Mouse (Mus musculus) embryo, embryonic 10.5 days (tissue): ENCODE data around the gene Ric8a.
A peak's percentile ranks its signal among the peaks of the same experiment; 100 is the strongest.

ENCODE experiments used
- DNase-seq: peaks from one replicate; pipeline ENCODE4 v3.0.0-alpha.2; 2015; ENCODE audit warnings: low spot score

Gene Ric8a

DNA sequence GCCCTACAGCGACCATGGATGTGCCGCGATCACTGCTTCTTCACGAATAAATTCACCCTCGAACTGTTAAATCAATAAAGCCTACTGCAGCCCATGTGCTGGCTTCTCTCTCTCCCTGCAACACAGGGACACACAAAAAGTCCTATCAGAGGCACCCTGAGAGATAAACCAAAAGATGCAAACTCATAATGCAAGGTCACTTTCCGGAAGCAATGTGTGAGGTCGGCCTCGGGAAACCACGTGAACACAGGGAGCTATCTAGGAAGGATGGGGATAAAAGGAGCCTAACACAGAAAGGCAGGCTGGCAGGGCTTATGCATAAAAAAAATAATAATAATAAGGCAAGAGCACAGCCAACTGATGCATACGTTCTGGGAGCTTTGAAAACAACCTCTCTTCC lies 10.1 kb upstream of the Ric8a start:
- DNase-seq, result no peak

DNA sequence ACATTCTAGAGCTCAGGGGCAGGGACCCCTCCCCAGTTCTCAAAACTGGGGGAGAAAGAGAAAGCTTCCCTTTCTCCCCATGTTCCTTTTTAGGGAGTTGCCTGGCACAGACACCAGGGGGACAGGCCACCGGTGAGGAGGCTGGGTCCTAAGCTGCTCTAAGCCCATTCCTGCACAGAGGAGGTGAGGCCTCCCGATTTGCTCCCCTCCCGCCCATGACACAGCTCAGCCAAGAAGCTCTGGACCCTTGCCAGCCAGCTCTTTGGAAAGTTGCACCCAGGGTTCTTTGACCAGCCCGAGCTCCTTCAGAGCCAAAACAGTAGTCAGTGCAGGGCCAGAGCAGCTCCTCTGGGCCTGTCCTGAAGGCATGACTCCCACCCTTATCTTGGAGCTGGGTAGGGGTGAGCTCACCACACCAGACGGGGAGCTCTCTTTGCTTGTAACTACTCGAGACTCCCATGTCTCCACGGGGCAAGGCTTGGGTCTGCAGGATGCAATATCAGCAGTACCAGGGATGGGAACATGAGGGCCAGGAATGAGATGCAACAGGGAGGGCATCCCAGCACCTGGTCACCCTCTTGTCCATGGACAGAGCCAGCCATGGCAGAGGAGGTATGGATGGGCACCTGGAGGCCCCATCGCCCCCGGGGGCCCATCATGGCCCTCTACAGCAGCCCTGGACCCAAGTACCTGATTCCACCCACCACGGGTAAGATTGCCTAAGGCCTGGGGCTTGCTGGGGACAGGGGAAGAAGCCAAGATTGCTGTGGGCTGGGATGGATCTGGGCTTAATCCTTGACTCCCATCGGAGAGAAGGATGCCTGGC lies 8.8 kb upstream of the Ric8a start, which contains the start of gene Odf3:
Odf3 (plus strand) TSS at position 51 of the 826 bp plus-strand sequence.
- DNase-seq, result no peak

DNA sequence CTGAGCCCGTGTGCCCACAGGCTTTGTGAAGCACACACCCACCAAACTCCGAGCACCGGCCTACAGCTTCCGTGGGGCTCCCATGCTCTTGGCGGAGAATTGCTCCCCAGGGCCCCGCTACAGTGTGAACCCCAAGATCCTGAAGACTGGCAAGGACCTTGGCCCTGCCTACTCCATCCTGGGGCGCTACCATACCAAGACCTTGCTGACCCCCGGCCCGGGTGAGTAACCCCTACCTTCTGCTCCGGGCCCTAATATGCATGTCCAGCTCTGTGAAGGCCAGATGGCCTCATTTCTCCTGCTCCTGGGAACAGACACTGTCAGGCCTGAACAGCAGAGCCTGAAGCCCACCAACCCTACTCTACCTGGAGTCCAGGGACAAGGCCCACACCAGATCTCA lies 8.2 kb upstream of the Ric8a start:
- no peak for DNase-seq

GRCm38 (mm10) chr7:140851916-140852315 lies 4.8 kb upstream of the Ric8a start:
- DNase-seq, result no peak

DNA sequence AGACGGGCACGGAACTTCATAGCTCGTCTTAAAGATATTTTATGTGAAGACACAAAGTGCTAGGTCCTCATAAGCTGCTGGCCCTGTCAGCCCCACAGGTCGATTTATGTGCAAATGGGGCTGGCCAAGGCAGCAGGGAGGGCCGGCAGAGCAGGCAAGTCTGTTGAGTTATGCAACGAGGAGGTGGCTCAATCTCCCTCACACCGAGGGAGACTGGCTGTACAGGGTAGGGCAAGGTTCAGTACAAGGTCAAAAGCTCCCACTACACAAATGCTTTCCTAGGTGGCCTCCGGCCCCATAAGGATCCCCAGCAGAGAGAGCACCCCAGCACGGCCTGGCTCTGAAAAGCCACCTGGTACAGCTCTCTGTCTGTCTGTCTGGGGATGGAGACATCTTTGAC lies 3.4 kb upstream of the Ric8a start:
- DNase-seq, result no peak

- no peak for DNase-seq
These were observed 2.3 kb upstream of the Ric8a start for GRCm38 (mm10) chr7:140854483-140854882.

DNA sequence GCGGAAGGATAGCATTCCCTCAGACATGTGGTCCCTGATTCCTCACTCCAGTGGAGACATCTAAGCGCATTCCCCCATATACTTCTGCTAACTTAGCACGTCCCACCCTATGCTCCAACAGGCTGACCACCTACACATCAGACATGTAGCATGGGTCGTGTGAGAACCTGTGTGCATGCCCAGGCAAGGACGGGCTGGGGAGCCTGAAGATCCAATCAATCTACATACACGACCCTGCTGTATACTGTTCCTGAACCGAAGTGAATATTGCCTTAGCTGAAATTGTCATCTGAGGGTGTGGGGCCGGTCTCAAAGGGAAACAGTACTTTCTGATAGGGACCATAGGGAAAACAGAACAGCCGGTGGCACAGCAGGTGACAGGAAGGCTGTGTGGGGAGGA lies 1.6 kb upstream of the Ric8a start:
- no peak for DNase-seq

GRCm38 (mm10) chr7:140855860-140856784 lies 635 bp upstream of the Ric8a start, which contains the start of gene Gm45785:
TSS of gene Gm45785 (minus strand) at chr7:140856331.
- peak; percentile 94 for DNase-seq

- peak; percentile 12 for DNase-seq
These were observed 1.1 kb downstream of the Ric8a start, which contains the start of gene Bet1l for GRCm38 (mm10) chr7:140857550-140858505. TSS of gene Bet1l (minus strand) at chr7:140857577.

- no peak for DNase-seq
These were observed 2.0 kb downstream of the Ric8a start for GRCm38 (mm10) chr7:140858746-140859145.

- no peak for DNase-seq
These were observed 3.2 kb downstream of the Ric8a start for GRCm38 (mm10) chr7:140859997-140860396.

- DNase-seq, result no peak
These were observed 4.0 kb downstream of the Ric8a start for GRCm38 (mm10) chr7:140860728-140861127.

- DNase-seq, result no peak
These were observed 8.0 kb downstream of the Ric8a start for GRCm38 (mm10) chr7:140864761-140865160.

DNA sequence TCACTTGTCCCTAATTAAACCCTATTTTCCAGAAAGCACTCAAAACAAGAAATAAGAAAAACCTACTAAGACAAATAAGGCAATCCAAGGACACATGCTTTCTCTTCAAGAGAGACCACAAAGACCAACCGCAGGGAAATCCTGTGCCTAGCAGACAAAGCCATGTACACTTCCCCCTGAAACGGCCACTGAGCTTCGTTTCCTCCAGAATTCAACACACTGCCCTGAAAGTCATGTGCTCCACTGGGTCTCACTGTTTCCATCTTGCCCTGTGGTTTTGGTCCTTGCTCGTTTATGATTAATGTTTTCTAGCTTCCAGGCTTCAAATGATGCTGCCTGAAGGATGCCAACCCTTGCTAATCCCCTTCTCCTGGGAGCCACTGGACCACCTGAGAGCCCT lies 17.5 kb downstream of the Ric8a start:
- DNase-seq, result no peak

- no peak for DNase-seq
These were observed 20.6 kb downstream of the Ric8a start for GRCm38 (mm10) chr7:140877364-140877763.

DNA sequence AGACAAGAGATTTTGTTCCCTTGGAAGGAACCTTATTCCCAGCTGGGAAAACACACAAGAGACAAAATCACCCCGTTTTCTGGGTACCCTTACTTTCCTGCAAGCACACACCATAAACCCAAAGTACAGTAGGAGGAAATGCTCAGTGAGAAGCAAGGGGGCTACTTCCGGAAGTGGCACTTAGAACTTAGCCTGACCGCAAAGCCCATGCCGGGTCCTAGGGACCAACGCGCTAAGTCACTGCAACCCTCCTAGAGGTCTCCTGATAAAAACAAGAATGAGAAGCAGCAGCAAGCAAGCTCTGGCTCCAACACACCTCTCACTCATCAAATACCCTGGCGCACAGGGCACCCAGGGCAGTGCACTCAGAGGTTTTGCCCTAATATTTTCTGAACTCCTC lies 22.6 kb downstream of the Ric8a start:
- no peak for DNase-seq

- no peak for DNase-seq
These were observed 23.7 kb downstream of the Ric8a start for GRCm38 (mm10) chr7:140880419-140880818.

- no peak for DNase-seq
These were observed 24.2 kb downstream of the Ric8a start for GRCm38 (mm10) chr7:140880865-140881515.

GRCm38 (mm10) chr7:140881696-140882468 lies 25.1 kb downstream of the Ric8a start, which contains the start of the genes Psmd13 and Sirt3:
TSS of gene Psmd13 (plus strand) at chr7:140881968.
TSS of gene Sirt3 (minus strand) at chr7:140882309.
- DNase-seq, result peak; percentile 96

DNA sequence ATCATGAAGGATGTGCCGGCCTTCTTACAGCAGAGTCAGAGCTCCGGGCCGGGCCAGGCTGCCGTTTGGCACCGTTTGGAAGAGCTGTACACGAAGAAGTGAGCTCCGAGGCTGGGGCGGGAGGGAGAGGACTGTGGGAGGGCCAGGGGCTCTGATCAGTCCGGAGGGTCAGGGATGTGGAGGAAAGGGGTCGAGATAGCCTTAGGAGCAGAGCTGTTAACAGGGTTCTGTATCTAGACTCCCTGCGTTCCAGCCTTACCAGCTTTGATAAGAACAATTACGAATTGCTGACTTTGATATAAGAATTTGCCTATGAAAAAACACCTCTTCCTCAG lies 25.7 kb downstream of the Ric8a start:
- no peak for DNase-seq
